Mouse (Mus musculus) bone marrow, adult 2 months (tissue): ENCODE results near the gene Gm973.

ENCODE experiments used
- CTCF ChIP-seq: fragments of 200-500 bp; IDR thresholded peaks from 2 replicates; pipeline ENCODE4 v1.5.1; 2011; ENCODE audit warnings: low read length, control low read depth; ENCODE audit not compliant: control insufficient read depth, insufficient read depth
- POLR2A ChIP-seq: fragments of 200-500 bp; IDR thresholded peaks from 2 replicates; pipeline ENCODE4 v1.6.1; 2011; ENCODE audit warnings: low read depth, mild to moderate bottlenecking, control low read depth, low read length, borderline replicate concordance; ENCODE audit not compliant: control insufficient read depth

- TF ChIP-seq POLR2A: no peak
- no peak for TF ChIP-seq CTCF
Measured at GRCm38 (mm10) chr1:59570767-59571166, 54.7 kb downstream of the Gm973 start.
